Mouse (Mus musculus) thymus, postnatal 14 days (tissue): ENCODE measurements at regions not wholly inside any gene's neighbourhood (a gene's known extent, or its start where the extent isn't known, plus 50 kb on each side); places are given as distances from the start of the nearest gene placed in this dataset.

ENCODE experiments used
- DNase-seq: peaks from one replicate; pipeline ENCODE4 v3.0.0; 2021

GRCm38 (mm10) chr11:48097455-48097854 lies 108.7 kb upstream of the Sgcd start:
- DNase-seq: no peak

- no peak for DNase-seq
These were observed 78.3 kb upstream of the Sgcd start for GRCm38 (mm10) chr11:48067072-48067471.

- DNase-seq: no peak
These were observed 75.0 kb upstream of the Sgcd start for GRCm38 (mm10) chr11:48063719-48064118.

DNA sequence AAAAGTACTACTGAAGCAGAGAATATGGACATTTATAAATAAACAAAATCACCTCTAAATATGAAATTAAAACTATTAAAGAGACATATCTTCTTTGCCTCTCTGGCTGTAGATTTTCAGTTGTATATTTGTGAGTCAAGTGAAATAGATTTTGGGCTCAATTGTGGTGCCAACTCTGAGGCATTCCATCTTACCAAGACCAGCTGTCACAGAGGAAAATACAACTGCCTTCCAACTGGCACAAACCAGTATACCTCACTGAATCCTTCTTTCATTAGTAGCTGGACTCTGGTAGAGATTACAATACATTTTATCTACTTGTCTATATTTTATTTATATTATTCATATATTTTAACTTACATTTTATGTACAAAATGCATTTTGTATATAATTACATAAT lies 72.7 kb upstream of the Sgcd start:
- DNase-seq: no peak

GRCm38 (mm10) chr11:48051156-48051866 lies 62.5 kb upstream of the Sgcd start:
- no peak for DNase-seq

- no peak for DNase-seq
These were observed 59.5 kb upstream of the Sgcd start for GRCm38 (mm10) chr11:48048311-48048710.
